11 mouse cellular contexts compared by ENCODE assay signal in genomic region chr1:172319921-172320411, GRCm38 (mm10). TPM values are rescaled to one million over a fixed set of nuclear protein-coding genes. Genes with fewer than 3 reads are reported as not detected.
DNase-seq lines count a peak whose midpoint lies in the region; ATAC-seq lines count a peak whose summit lies in the region.
"Had no signal": no experiment of that assay in that cellular context is flagged by ENCODE, and none has a peak within 500 bp of the region (broad histone marks: within the 10 kb centered on the region; RNA-seq: fewer than 3 reads in every experiment).

No protein-coding gene starts in this region.

- no peaks in the 10 kb centered on the region for H3K27me3 ChIP-seq in forebrain, embryonic 15.5 days
- peaks cover 23% of the 10 kb centered on the region for H3K27me3 ChIP-seq in midbrain, embryonic 12.5 days
- 0 out of 2 replicates have a peak, but pooled peaks cover 2% of the 10 kb centered on the region for H3K27me3 ChIP-seq in kidney, embryonic 14.5 days (ENCODE audit: control insufficient read depth, insufficient read depth, low read length)

- H3K27ac ChIP-seq in forebrain, embryonic 15.5 days (replicated peaks) = peak overlapping the region; percentile 81
- peak overlapping the region; percentile 66 for H3K27ac ChIP-seq in midbrain, embryonic 12.5 days (replicated peaks)
- no peak overlapping the region for H3K27ac ChIP-seq in kidney, embryonic 14.5 days (ENCODE audit: low read depth, low read length)

- peak; percentile 46 for ATAC-seq in forebrain, embryonic 15.5 days (replicated peaks)
- ATAC-seq in midbrain, embryonic 12.5 days (ENCODE audit: low FRiP score, low read depth) = peak; percentile 50
- no peak for ATAC-seq in kidney, embryonic 14.5 days (ENCODE audit: low FRiP score, low TSS enrichment)

- H3K4me2 ChIP-seq in forebrain, embryonic 15.5 days (replicated peaks) = no peak overlapping the region
- H3K4me2 ChIP-seq in midbrain, embryonic 12.5 days (replicated peaks) = no peak overlapping the region
- no peak overlapping the region for H3K4me2 ChIP-seq in kidney, embryonic 14.5 days (replicated peaks; ENCODE audit: low read depth, low read length)
- H3K4me2 ChIP-seq: liver, embryonic 11.5 days had no signal

- no peak overlapping the region for H3K9ac ChIP-seq in forebrain, embryonic 15.5 days (replicated peaks)
- H3K9ac ChIP-seq in midbrain, embryonic 12.5 days (replicated peaks) = no peak overlapping the region
- H3K9ac ChIP-seq in kidney, embryonic 14.5 days (ENCODE audit: low read depth, low read length) = no peak overlapping the region

- peaks cover 6% of the 10 kb centered on the region; the same call in 1 of the 2 replicates for H3K36me3 ChIP-seq in forebrain, embryonic 15.5 days
- peaks cover 32% of the 10 kb centered on the region for H3K36me3 ChIP-seq in midbrain, embryonic 12.5 days
- H3K36me3 ChIP-seq in kidney, embryonic 14.5 days (ENCODE audit: control insufficient read depth, insufficient read depth, low read length) = peaks cover 11% of the 10 kb centered on the region

- WGBS in forebrain, embryonic 15.5 days = 9% methylated on average over 5 of the region's 5 CpGs
- 29% methylated on average over 5 of the region's 5 CpGs for WGBS in midbrain, embryonic 12.5 days
- WGBS in kidney, embryonic 14.5 days = 17% methylated on average over 5 of the region's 5 CpGs

- H3K4me3 ChIP-seq in forebrain, embryonic 15.5 days = no peak overlapping the region
- no peak overlapping the region for H3K4me3 ChIP-seq in midbrain, embryonic 12.5 days
- no peak overlapping the region for H3K4me3 ChIP-seq in kidney, embryonic 14.5 days (ENCODE audit: low read length)

- no peaks in the 10 kb centered on the region for H3K9me3 ChIP-seq in forebrain, embryonic 15.5 days
- H3K9me3 ChIP-seq in midbrain, embryonic 12.5 days = no peaks in the 10 kb centered on the region
- no peaks in the 10 kb centered on the region for H3K9me3 ChIP-seq in kidney, embryonic 14.5 days (ENCODE audit: control insufficient read depth, low read length)

- DNase-seq in gastrocnemius, postnatal 10 days = peak; percentile 7
- no peak for DNase-seq in gastrocnemius, postnatal 4 days (ENCODE audit: low spot score in 2 of 2)
- DNase-seq in cerebellum, postnatal 10 days = peak; percentile 63 to 74
- no peak for DNase-seq in liver
- DNase-seq: heart, postnatal 14 days; thymus, adult 18-20 months had no signal

- H3K4me1 ChIP-seq in forebrain, embryonic 15.5 days = peaks cover 64% of the 10 kb centered on the region
- H3K4me1 ChIP-seq in midbrain, embryonic 12.5 days = peaks cover 75% of the 10 kb centered on the region
- H3K4me1 ChIP-seq in kidney, embryonic 14.5 days (ENCODE audit: control insufficient read depth, insufficient read depth, low read length) = 0 out of 2 replicates have a peak, but pooled peaks cover 2% of the 10 kb centered on the region

RNA-seq across cellular contexts. Expression of gene Kcnj9, which starts 9.2 kb away (rescaled TPM):
- total RNA-seq in gastrocnemius, postnatal 10 days (2021) = under 1 TPM; 0.07 to 0.14 TPM
- total RNA-seq in gastrocnemius, postnatal 4 days (2021) = not detected
- 3.4 and 3.5 TPM in 2 replicates for polyA plus RNA-seq in forebrain, embryonic 15.5 days (2015; fragmentation: Nextera tagmentation; extraction: Ambion mirVana)
- 1.7 and 2.7 TPM in 2 replicates for polyA plus RNA-seq in midbrain, embryonic 12.5 days (2016; fragmentation: Nextera tagmentation; extraction: Ambion mirVana)
- 0.20 TPM in 1 of 2 replicates, not detected in the other for polyA plus RNA-seq in kidney, embryonic 14.5 days (2014; fragmentation: Nextera tagmentation; extraction: Ambion mirVana)
- total RNA-seq: heart, postnatal 14 days; megakaryocyte progenitor cell, adult 5-6 weeks had no signal

RNA-seq across cellular contexts. Expression of gene Kcnj10, which starts 21.0 kb away (rescaled TPM):
- total RNA-seq in gastrocnemius, postnatal 10 days (2021) = 1 to 10 TPM in 1 of 2 experiments, under 1 TPM in 1; 0.87 to 1.2 TPM
- total RNA-seq in gastrocnemius, postnatal 4 days (2021) = 1 to 10 TPM; 2.2 to 2.3 TPM
- polyA plus RNA-seq in forebrain, embryonic 15.5 days (2015; fragmentation: Nextera tagmentation; extraction: Ambion mirVana) = 1.7 and 1.9 TPM in 2 replicates
- polyA plus RNA-seq in midbrain, embryonic 12.5 days (2016; fragmentation: Nextera tagmentation; extraction: Ambion mirVana) = 0.64 and 0.85 TPM in 2 replicates
- polyA plus RNA-seq in kidney, embryonic 14.5 days (2014; fragmentation: Nextera tagmentation; extraction: Ambion mirVana) = 0.31 and 0.57 TPM in 2 replicates

RNA-seq across cellular contexts. Expression of gene Atp1a2, which starts 22.1 kb away (rescaled TPM):
- total RNA-seq in gastrocnemius, postnatal 10 days (2021) = 100 to 1,000 TPM; 695 to 761 TPM
- total RNA-seq in gastrocnemius, postnatal 4 days (2021) = 100 to 1,000 TPM; 454 to 465 TPM
- polyA plus RNA-seq in forebrain, embryonic 15.5 days (2015; fragmentation: Nextera tagmentation; extraction: Ambion mirVana) = 32.2 and 33.1 TPM in 2 replicates
- polyA plus RNA-seq in midbrain, embryonic 12.5 days (2016; fragmentation: Nextera tagmentation; extraction: Ambion mirVana) = 12.8 and 13.2 TPM in 2 replicates
- 0.66 and 0.96 TPM in 2 replicates for polyA plus RNA-seq in kidney, embryonic 14.5 days (2014; fragmentation: Nextera tagmentation; extraction: Ambion mirVana)
- total RNA-seq: megakaryocyte progenitor cell, adult 5-6 weeks had no signal

RNA-seq across cellular contexts. Expression of gene Pigm, which starts 56.4 kb away (rescaled TPM):
- total RNA-seq in gastrocnemius, postnatal 10 days (2021) = 1 to 10 TPM; 5.6 to 6.9 TPM
- 1 to 10 TPM; 7.7 to 9.7 TPM for total RNA-seq in gastrocnemius, postnatal 4 days (2021)
- 4.7 TPM in 2 replicates for polyA plus RNA-seq in forebrain, embryonic 15.5 days (2015; fragmentation: Nextera tagmentation; extraction: Ambion mirVana)
- 10.7 and 11.4 TPM in 2 replicates for polyA plus RNA-seq in midbrain, embryonic 12.5 days (2016; fragmentation: Nextera tagmentation; extraction: Ambion mirVana)
- 9.5 and 12.1 TPM in 2 replicates for polyA plus RNA-seq in kidney, embryonic 14.5 days (2014; fragmentation: Nextera tagmentation; extraction: Ambion mirVana)

RNA-seq across cellular contexts. Expression of gene Igsf8, which starts 58.5 kb away (rescaled TPM):
- total RNA-seq in gastrocnemius, postnatal 10 days (2021) = 10 to 100 TPM; 15.4 to 19.1 TPM
- 10 to 100 TPM; 24.8 to 26.9 TPM for total RNA-seq in gastrocnemius, postnatal 4 days (2021)
- polyA plus RNA-seq in forebrain, embryonic 15.5 days (2015; fragmentation: Nextera tagmentation; extraction: Ambion mirVana) = 137 and 162 TPM in 2 replicates
- 103 and 106 TPM in 2 replicates for polyA plus RNA-seq in midbrain, embryonic 12.5 days (2016; fragmentation: Nextera tagmentation; extraction: Ambion mirVana)
- 39.5 and 53.1 TPM in 2 replicates for polyA plus RNA-seq in kidney, embryonic 14.5 days (2014; fragmentation: Nextera tagmentation; extraction: Ambion mirVana)

Comparison
In these comparisons a context has a peak if more than half of its experiments do, and no peak if none do; other contexts are left out.
1. DNase-seq: peak in gastrocnemius, postnatal 10 days (single experiment) and cerebellum, postnatal 10 days (2 of 2); none in gastrocnemius, postnatal 4 days (0 of 2) and liver (single experiment).